Mouse (Mus musculus) liver, adult 2 months (tissue): ENCODE measurements around the gene Vsig10l.

ENCODE experiments used
- CTCF ChIP-seq: fragments of 200-500 bp; IDR thresholded peaks from 2 replicates; pipeline ENCODE4 v1.5.1; 2011; ENCODE audit warnings: low read depth, low read length, control low read depth
- POLR2A ChIP-seq: fragments of 200-500 bp; IDR thresholded peaks from 2 replicates; pipeline ENCODE4 v1.6.1; 2011; ENCODE audit warnings: low read length, control low read depth; ENCODE audit not compliant: insufficient read depth; ENCODE audit errors: extremely low read depth

DNA sequence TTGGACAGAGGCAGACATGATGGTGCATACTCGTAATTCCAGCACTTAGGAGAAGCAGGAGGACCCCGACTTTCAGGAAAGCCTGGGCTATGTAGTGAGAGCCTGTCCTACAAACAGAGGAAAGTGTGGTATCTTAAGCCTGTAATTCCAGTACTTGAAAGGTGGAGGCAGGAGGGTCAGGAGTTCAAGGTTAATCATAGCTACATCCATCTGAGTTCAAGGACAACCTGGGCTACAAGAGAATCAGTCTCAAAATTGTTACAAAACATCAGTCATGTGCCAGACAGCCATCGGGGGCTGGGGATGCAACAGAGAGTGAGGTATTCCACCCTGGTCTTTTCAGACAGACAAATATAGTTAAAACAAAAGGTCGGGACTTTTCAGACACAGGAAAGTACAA is 30.1 kb upstream of the Vsig10l start:
- TF ChIP-seq CTCF = no peak
- no peak for TF ChIP-seq POLR2A
